Mouse (Mus musculus): Measurements from ENCODE around the gene Smad9. TPM values are rescaled to one million over a fixed set of nuclear protein-coding genes. Genes with fewer than 3 reads are reported as not detected.
"Not testable (repeated sequence)": the region's sequence is repeated elsewhere in the genome, so short reads cannot be mapped to it uniquely, and the experiment has no call there.

Smad9 gene
- total RNA-seq, 2 experiments from 2014 or later: not detected

GRCm38 (mm10) chr3:54756058-54756457 lies 676 bp downstream of the Smad9 start:
- ATAC-seq (replicated peaks; ENCODE audit: poor library complexity): peak; percentile 63

- no peak for ATAC-seq (replicated peaks; ENCODE audit: poor library complexity)
Measured at GRCm38 (mm10) chr3:54757446-54757845, 2.1 kb downstream of the Smad9 start.

GRCm38 (mm10) chr3:54759211-54759610 lies 3.8 kb downstream of the Smad9 start:
- no peak for ATAC-seq (replicated peaks; ENCODE audit: poor library complexity)

GRCm38 (mm10) chr3:54760321-54761115 lies 5.1 kb downstream of the Smad9 start:
- ATAC-seq (replicated peaks; ENCODE audit: poor library complexity): no peak

GRCm38 (mm10) chr3:54761258-54761657 lies 5.9 kb downstream of the Smad9 start:
- ATAC-seq (replicated peaks; ENCODE audit: poor library complexity): no peak

GRCm38 (mm10) chr3:54764418-54764817 lies 9.0 kb downstream of the Smad9 start:
- ATAC-seq (replicated peaks; ENCODE audit: poor library complexity): no peak

- not testable (repeated sequence) for ATAC-seq (replicated peaks; ENCODE audit: poor library complexity)
Measured at GRCm38 (mm10) chr3:54765521-54765920, 10.1 kb downstream of the Smad9 start.

- ATAC-seq (replicated peaks; ENCODE audit: poor library complexity): no peak
Measured at GRCm38 (mm10) chr3:54766034-54766433, 10.7 kb downstream of the Smad9 start.

GRCm38 (mm10) chr3:54766811-54767210 lies 11.4 kb downstream of the Smad9 start:
- no peak for ATAC-seq (replicated peaks; ENCODE audit: poor library complexity)

- ATAC-seq (replicated peaks; ENCODE audit: poor library complexity): peak; percentile 50
Measured at GRCm38 (mm10) chr3:54768592-54768991, 13.2 kb downstream of the Smad9 start.

GRCm38 (mm10) chr3:54769349-54770275 lies 14.2 kb downstream of the Smad9 start:
- ATAC-seq (replicated peaks; ENCODE audit: poor library complexity): no peak

- ATAC-seq (replicated peaks; ENCODE audit: poor library complexity): no peak
Measured at GRCm38 (mm10) chr3:54773613-54774012, 18.2 kb downstream of the Smad9 start.

- ATAC-seq (replicated peaks; ENCODE audit: poor library complexity): peak; percentile 52
Measured at GRCm38 (mm10) chr3:54775989-54776631, 20.7 kb downstream of the Smad9 start.

GRCm38 (mm10) chr3:54790601-54791000 lies 35.2 kb downstream of the Smad9 start:
- no peak for ATAC-seq (replicated peaks; ENCODE audit: poor library complexity)

- ATAC-seq (replicated peaks; ENCODE audit: poor library complexity): no peak
Measured at GRCm38 (mm10) chr3:54791822-54792677, 36.7 kb downstream of the Smad9 start.

GRCm38 (mm10) chr3:54793762-54794161 lies 38.4 kb downstream of the Smad9 start:
- ATAC-seq (replicated peaks; ENCODE audit: poor library complexity): no peak

GRCm38 (mm10) chr3:54795379-54795778 lies 40.0 kb downstream of the Smad9 start:
- no peak for ATAC-seq (replicated peaks; ENCODE audit: poor library complexity)

- ATAC-seq (replicated peaks; ENCODE audit: poor library complexity): no peak
Measured at GRCm38 (mm10) chr3:54795806-54796205, 40.4 kb downstream of the Smad9 start.

- peak; percentile 96 for ATAC-seq (replicated peaks; ENCODE audit: poor library complexity)
Measured at GRCm38 (mm10) chr3:54797211-54797610, 41.8 kb downstream of the Smad9 start.

- no peak for ATAC-seq (replicated peaks; ENCODE audit: poor library complexity)
Measured at GRCm38 (mm10) chr3:54803713-54804112, 48.3 kb downstream of the Smad9 start.

Measured in megakaryocyte progenitor cell, adult 5-6 weeks (primary cell).